Comparison of ENCODE assay signal across 21 mouse cellular contexts in the genomic region with DNA sequence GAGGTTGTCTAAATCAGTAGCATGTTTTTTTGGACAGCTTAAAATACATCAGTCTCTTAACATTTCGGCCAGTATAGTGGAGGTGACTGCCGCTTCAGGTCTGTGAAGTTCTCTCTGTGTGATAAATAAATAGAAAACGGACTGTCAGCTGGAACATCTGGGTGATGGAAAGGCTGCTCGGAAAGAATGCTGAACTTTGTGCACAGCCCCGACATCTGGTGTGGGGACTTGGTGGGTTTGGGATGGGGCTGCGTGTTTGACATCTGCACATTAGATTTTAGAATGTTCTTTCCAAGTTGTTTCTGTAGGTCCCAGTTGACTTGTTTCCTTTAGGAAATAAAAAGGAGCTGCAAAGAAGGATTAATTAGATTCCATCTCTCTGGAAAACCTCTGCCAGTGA.
A peak's percentile ranks its signal among the peaks of the same experiment; 100 is the strongest.
DNase-seq lines count a peak whose midpoint lies in the region; ATAC-seq and TF ChIP-seq lines count a peak whose summit lies in the region.
"Had no signal": no experiment of that assay in that cellular context is flagged by ENCODE, and none has a peak within 500 bp of the region (broad histone marks: within the 10 kb centered on the region; RNA-seq: fewer than 3 reads in every experiment).

No protein-coding gene starts in this region.

- no peak overlapping the region for H3K4me3 ChIP-seq in lung, embryonic 15.5 days
- H3K4me3 ChIP-seq in forebrain, postnatal 0 days (ENCODE audit: low read depth, low read length), result no peak overlapping the region
- H3K4me3 ChIP-seq: hindbrain, embryonic 13.5 days; kidney, embryonic 15.5 days; left cerebral cortex, adult 2 months; liver, embryonic 12.5 days; midbrain, embryonic 13.5 days had no signal

- ATAC-seq in lung, embryonic 15.5 days (ENCODE audit: borderline replicate concordance, extremely low read depth, low FRiP score, low TSS enrichment), result 0 out of 2 replicates have a peak, but pooled peaks have one; percentile 27
- no peak for ATAC-seq in forebrain, postnatal 0 days
- ATAC-seq: liver, embryonic 12.5 days; midbrain, embryonic 13.5 days had no signal

- DNase-seq in lung, postnatal 10 days, result no peak
- peak; percentile 8 for DNase-seq in embryo, embryonic 11.5 days (ENCODE audit: low read depth, low spot score)
- peak; percentile 44 for DNase-seq in forelimb bud, embryonic 11.5 days (ENCODE audit: low read depth, low spot score)
- DNase-seq in mesoderm, embryonic 11.5 days (ENCODE audit: low read depth, low spot score), result peak; percentile 64
- no peak for DNase-seq in adrenal gland, postnatal 36 days
- no peak for DNase-seq in forebrain, postnatal 0 days
- DNase-seq: adrenal gland, postnatal 10 days; cerebellum, adult 2 months; cerebellum, postnatal 25 days; gastrocnemius, postnatal 36 days; heart, postnatal 36 days; kidney, adult 11 months; layer of hippocampus, adult 9-11 months; lung, adult 2 months; thymus, postnatal 14 days had no signal

- H3K27me3 ChIP-seq in lung, embryonic 15.5 days, result no peaks in the 10 kb centered on the region
- H3K27me3 ChIP-seq in forebrain, postnatal 0 days (ENCODE audit: insufficient read depth, low read length), result no peaks in the 10 kb centered on the region
- H3K27me3 ChIP-seq: hindbrain, embryonic 13.5 days; kidney, embryonic 15.5 days; liver, embryonic 12.5 days; midbrain, embryonic 13.5 days had no signal

- no peak overlapping the region for H3K9ac ChIP-seq in lung, embryonic 15.5 days
- no peak overlapping the region for H3K9ac ChIP-seq in forebrain, postnatal 0 days
- H3K9ac ChIP-seq: hindbrain, embryonic 13.5 days; kidney, embryonic 15.5 days; liver, embryonic 12.5 days; midbrain, embryonic 13.5 days had no signal

- no peak overlapping the region for H3K27ac ChIP-seq in lung, embryonic 15.5 days
- H3K27ac ChIP-seq in forebrain, postnatal 0 days (ENCODE audit: low read depth, low read length), result no peak overlapping the region
- H3K27ac ChIP-seq: hindbrain, embryonic 13.5 days; kidney, embryonic 15.5 days; left cerebral cortex, adult 2 months; liver, embryonic 12.5 days; midbrain, embryonic 13.5 days had no signal

- no peaks in the 10 kb centered on the region for H3K9me3 ChIP-seq in lung, embryonic 15.5 days
- H3K9me3 ChIP-seq in forebrain, postnatal 0 days (ENCODE audit: low read length), result no peaks in the 10 kb centered on the region
- H3K9me3 ChIP-seq: hindbrain, embryonic 13.5 days; kidney, embryonic 15.5 days; liver, embryonic 12.5 days; midbrain, embryonic 13.5 days had no signal

- H3K4me1 ChIP-seq in lung, embryonic 15.5 days, result 0 out of 2 replicates have a peak, but pooled peaks cover 5% of the 10 kb centered on the region
- no peaks in the 10 kb centered on the region for H3K4me1 ChIP-seq in forebrain, postnatal 0 days (ENCODE audit: insufficient read depth)
- H3K4me1 ChIP-seq: hindbrain, embryonic 13.5 days; kidney, embryonic 15.5 days; liver, embryonic 12.5 days; midbrain, embryonic 13.5 days had no signal

- no peaks in the 10 kb centered on the region for H3K36me3 ChIP-seq in lung, embryonic 15.5 days
- H3K36me3 ChIP-seq in forebrain, postnatal 0 days (ENCODE audit: insufficient read depth), result no peaks in the 10 kb centered on the region
- H3K36me3 ChIP-seq: hindbrain, embryonic 13.5 days; kidney, embryonic 15.5 days; liver, embryonic 12.5 days; midbrain, embryonic 13.5 days had no signal

- TF ChIP-seq CTCF in forebrain, postnatal 0 days (IDR thresholded peaks at IDR 0.05; ENCODE audit: low read depth), result no peak

- no peak overlapping the region for H3K4me2 ChIP-seq in lung, embryonic 15.5 days
- no peak overlapping the region for H3K4me2 ChIP-seq in forebrain, postnatal 0 days (ENCODE audit: low read depth)
- H3K4me2 ChIP-seq: hindbrain, embryonic 13.5 days; kidney, embryonic 15.5 days; liver, embryonic 12.5 days; midbrain, embryonic 13.5 days had no signal

- WGBS in lung, embryonic 15.5 days, result 19% methylated on average over 6 of the region's 6 CpGs
- 85% methylated on average over 6 of the region's 6 CpGs for WGBS in forebrain, postnatal 0 days

Comparison
In these comparisons a context has a peak if more than half of its experiments do, and no peak if none do; other contexts are left out.
1. DNase-seq: peak in embryo, embryonic 11.5 days (single experiment), forelimb bud, embryonic 11.5 days (single experiment) and mesoderm, embryonic 11.5 days (single experiment); none in lung, postnatal 10 days (single experiment), adrenal gland, postnatal 36 days (0 of 2) and forebrain, postnatal 0 days (single experiment).